Mouse (Mus musculus): ENCODE data around the gene Fgd2. TPM values are rescaled to one million over a fixed set of nuclear protein-coding genes. Genes with fewer than 3 reads are reported as not detected.

Gene Fgd2
- polyA plus RNA-seq, 1 experiment from 2014 or later = 4.9 TPM

DNA sequence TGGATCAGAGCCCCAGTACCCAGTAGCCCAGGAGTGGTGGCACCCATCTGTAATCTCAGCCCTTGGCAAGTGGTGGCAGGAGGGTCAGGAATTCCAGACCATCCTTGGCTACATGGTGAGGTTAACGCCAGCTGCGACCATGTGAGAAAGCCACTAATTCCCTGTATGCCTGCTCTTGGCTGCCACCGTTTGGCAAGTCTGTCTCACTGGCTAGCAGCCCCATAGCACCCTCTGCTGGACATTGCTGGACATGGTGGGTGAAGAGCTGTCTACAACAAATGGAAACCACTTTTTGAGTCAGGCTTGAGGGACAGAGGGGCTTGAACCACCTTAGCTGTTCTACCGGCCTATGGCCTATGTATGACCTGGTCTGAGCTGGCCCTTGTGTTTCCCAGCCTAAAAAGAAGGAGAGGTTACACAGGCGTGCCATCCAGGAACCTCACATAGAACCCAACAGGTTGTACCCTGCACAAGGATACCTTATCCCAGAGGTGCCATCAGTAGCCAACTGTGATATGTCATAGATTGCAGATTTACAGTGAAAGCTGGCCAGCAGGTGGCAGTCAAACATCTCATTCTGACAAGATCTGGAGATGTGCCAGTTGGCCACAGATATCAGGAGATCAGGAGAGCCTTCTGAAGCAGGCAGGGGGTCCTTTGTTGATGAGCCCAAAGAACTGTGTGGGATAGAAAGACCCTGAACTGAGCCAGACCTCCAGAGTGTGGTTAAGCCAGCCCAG lies 10.4 kb downstream of the Fgd2 start:
- no peaks in the 10 kb centered on the region for H3K4me1 ChIP-seq (ENCODE audit: control insufficient read depth, insufficient read depth, low read length)
- peaks cover 6% of the 10 kb centered on the region; the same call in 1 of the 2 replicates for H3K27me3 ChIP-seq (ENCODE audit: control insufficient read depth, insufficient read depth, low read length)
- WGBS = 7% methylated on average over 5 of the region's 5 CpGs
- H3K27ac ChIP-seq (ENCODE audit: low read length) = no peak overlapping the region
- no peaks in the 10 kb centered on the region for H3K36me3 ChIP-seq (ENCODE audit: control insufficient read depth, insufficient read depth)
- H3K9ac ChIP-seq (ENCODE audit: low read length) = no peak overlapping the region
- no peak overlapping the region for H3K4me2 ChIP-seq (ENCODE audit: low read depth, low read length)
- peak; percentile 78 for ATAC-seq (replicated peaks; ENCODE audit: extremely low read depth, insufficient read depth, low FRiP score)
- H3K4me3 ChIP-seq (ENCODE audit: low read length) = no peak overlapping the region
- H3K9me3 ChIP-seq (replicated peaks; ENCODE audit: control insufficient read depth, low read length) = no peaks in the 10 kb centered on the region

DNA sequence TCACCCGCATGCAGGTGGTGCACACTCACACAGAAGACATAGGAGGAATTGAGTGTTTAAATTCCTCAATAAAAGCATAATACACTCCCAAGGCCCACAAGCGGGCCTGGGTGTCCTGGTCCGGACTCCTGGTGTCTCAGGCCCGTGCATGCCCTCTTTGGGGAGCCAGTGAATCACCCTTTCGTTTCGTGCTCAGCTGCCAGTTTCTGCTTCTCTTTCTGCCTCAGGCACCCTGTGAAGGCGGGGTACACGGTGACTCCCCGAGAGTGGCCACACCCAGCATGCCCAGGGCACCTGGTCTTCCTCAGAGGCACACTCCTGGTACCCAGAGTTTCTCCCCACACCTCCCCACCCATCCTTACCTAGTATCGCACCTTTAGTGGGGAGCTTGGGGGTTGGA lies 15.2 kb downstream of the Fgd2 start:
- Histone ChIP-seq H3K27ac (ENCODE audit: low read length) (no peak overlapping the region), H3K4me1 (ENCODE audit: control insufficient read depth, insufficient read depth, low read length) (no peaks in the 10 kb centered on the region), H3K9ac (ENCODE audit: low read length) (no peak overlapping the region), H3K36me3 (ENCODE audit: control insufficient read depth, insufficient read depth) (no peaks in the 10 kb centered on the region), H3K4me3 (ENCODE audit: low read length) (no peak overlapping the region), H3K9me3 (replicated peaks; ENCODE audit: control insufficient read depth, low read length) (no peaks in the 10 kb centered on the region), H3K27me3 (ENCODE audit: control insufficient read depth, insufficient read depth, low read length) (no peaks in the 10 kb centered on the region), H3K4me2 (ENCODE audit: low read depth, low read length) (no peak overlapping the region)
- no peak for ATAC-seq (replicated peaks; ENCODE audit: extremely low read depth, insufficient read depth, low FRiP score)
- WGBS = 79% methylated on average over 10 of the region's 10 CpGs

DNA sequence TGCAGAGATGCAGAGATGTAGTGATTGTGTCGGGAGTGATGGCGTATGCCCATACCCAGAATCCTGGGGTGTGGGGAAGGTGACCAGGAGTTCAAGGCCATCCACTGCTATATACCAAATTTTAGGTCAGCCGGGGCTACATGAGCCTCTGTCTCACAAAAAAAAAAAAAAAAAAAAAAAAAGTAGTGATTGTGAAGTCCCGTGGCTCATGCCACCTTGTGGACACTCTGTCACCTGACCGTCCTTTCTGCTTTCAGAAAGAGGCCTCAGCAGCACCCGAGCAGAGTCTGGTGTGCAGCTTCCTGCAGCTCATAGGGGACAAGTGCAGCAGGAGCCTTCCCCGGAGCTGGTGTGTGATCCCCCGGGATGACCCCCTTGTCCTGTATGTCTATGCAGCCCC lies 17.3 kb downstream of the Fgd2 start:
- Histone ChIP-seq H3K4me3 (ENCODE audit: low read length) (no peak overlapping the region), H3K27me3 (ENCODE audit: control insufficient read depth, insufficient read depth, low read length) (no peaks in the 10 kb centered on the region), H3K9ac (ENCODE audit: low read length) (no peak overlapping the region), H3K4me1 (ENCODE audit: control insufficient read depth, insufficient read depth, low read length) (no peaks in the 10 kb centered on the region), H3K9me3 (replicated peaks; ENCODE audit: control insufficient read depth, low read length) (no peaks in the 10 kb centered on the region), H3K27ac (ENCODE audit: low read length) (no peak overlapping the region), H3K36me3 (ENCODE audit: control insufficient read depth, insufficient read depth) (no peaks in the 10 kb centered on the region), H3K4me2 (ENCODE audit: low read depth, low read length) (no peak overlapping the region)
- ATAC-seq (replicated peaks; ENCODE audit: extremely low read depth, insufficient read depth, low FRiP score) = no peak
- WGBS = 58% methylated on average over 8 of the region's 8 CpGs

DNA sequence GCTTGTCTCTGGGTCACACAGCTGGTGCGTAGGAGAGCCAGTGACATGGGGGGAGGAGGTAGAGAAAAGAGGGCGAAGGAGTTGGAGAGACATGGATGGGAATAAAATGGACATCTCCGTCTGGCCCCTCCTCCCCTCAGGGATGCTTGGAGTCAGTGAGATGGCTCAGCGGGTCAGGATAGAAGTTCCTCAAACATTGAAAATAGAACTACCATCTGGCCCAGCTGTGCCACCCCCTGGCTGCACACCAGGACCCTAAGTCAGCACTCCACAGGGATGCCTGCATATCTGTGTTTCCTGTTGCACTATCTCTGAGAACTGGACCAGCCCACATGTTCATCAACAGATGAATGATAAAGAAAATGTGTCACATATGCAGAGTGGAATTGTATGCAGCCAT lies 19.5 kb downstream of the Fgd2 start:
- Histone ChIP-seq H3K4me3 (ENCODE audit: low read length) (no peak overlapping the region), H3K4me2 (ENCODE audit: low read depth, low read length) (no peak overlapping the region), H3K9me3 (replicated peaks; ENCODE audit: control insufficient read depth, low read length) (no peaks in the 10 kb centered on the region), H3K27me3 (ENCODE audit: control insufficient read depth, insufficient read depth, low read length) (no peaks in the 10 kb centered on the region), H3K4me1 (ENCODE audit: control insufficient read depth, insufficient read depth, low read length) (peaks cover 4% of the 10 kb centered on the region), H3K36me3 (ENCODE audit: control insufficient read depth, insufficient read depth) (no peaks in the 10 kb centered on the region), H3K9ac (ENCODE audit: low read length) (no peak overlapping the region), H3K27ac (ENCODE audit: low read length) (no peak overlapping the region)
- 67% methylated on average over 4 of the region's 4 CpGs for WGBS
- no peak for ATAC-seq (replicated peaks; ENCODE audit: extremely low read depth, insufficient read depth, low FRiP score)

DNA sequence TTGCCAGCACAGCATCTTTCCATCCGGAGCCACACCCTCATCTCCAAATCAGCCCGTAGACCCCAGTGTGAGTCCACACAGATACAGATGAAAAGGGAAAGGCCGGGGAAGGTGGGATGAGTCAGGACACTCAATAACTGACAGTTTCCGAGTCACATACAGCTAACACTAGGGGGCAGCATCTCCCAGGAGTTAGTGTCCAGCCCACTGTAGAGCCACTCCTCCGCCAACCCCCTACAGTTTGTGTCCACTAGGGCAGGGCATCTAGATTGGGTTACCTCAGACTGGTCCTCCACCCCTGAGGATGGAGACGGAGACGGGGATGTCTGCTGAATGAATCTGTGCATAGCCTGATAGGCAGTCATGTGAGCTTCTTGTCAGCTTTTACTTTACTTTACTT lies 20.8 kb downstream of the Fgd2 start:
- ATAC-seq (replicated peaks; ENCODE audit: extremely low read depth, insufficient read depth, low FRiP score) = peak; percentile 75; the same call in 1 of the 2 replicates
- Histone ChIP-seq H3K4me1 (ENCODE audit: control insufficient read depth, insufficient read depth, low read length) (peaks cover 4% of the 10 kb centered on the region), H3K4me3 (ENCODE audit: low read length) (no peak overlapping the region), H3K36me3 (ENCODE audit: control insufficient read depth, insufficient read depth) (no peaks in the 10 kb centered on the region), H3K9ac (ENCODE audit: low read length) (no peak overlapping the region), H3K27me3 (ENCODE audit: control insufficient read depth, insufficient read depth, low read length) (no peaks in the 10 kb centered on the region), H3K9me3 (replicated peaks; ENCODE audit: control insufficient read depth, low read length) (no peaks in the 10 kb centered on the region), H3K27ac (ENCODE audit: low read length) (no peak overlapping the region), H3K4me2 (ENCODE audit: low read depth, low read length) (no peak overlapping the region)
- WGBS = 26% methylated on average over 7 of the region's 7 CpGs

DNA sequence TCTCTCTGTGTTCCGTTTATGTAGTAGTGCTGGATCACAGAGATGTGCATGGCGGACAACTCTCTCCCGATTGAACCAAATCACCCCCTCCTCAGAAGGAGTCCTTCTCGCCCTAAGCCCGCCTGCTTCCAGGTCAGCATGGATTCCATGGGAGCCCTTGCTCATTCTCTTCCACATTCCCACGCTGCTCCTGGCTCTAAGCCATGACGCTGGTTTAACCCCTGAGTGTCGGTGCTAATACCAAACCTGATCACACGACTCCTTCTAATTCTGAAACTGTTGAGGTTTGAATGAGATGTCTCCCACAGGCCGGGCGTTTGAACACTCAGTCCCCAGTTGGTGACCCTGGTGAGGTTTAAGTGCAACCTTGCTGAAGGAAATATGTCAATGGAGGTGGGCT lies 21.7 kb downstream of the Fgd2 start:
- H3K27ac ChIP-seq (ENCODE audit: low read length) = no peak overlapping the region
- H3K27me3 ChIP-seq (ENCODE audit: control insufficient read depth, insufficient read depth, low read length) = no peaks in the 10 kb centered on the region
- no peaks in the 10 kb centered on the region for H3K9me3 ChIP-seq (replicated peaks; ENCODE audit: control insufficient read depth, low read length)
- no peaks in the 10 kb centered on the region for H3K36me3 ChIP-seq (ENCODE audit: control insufficient read depth, insufficient read depth)
- 50% methylated on average over 11 of the region's 11 CpGs for WGBS
- no peak overlapping the region for H3K9ac ChIP-seq (ENCODE audit: low read length)
- peaks cover 4% of the 10 kb centered on the region for H3K4me1 ChIP-seq (ENCODE audit: control insufficient read depth, insufficient read depth, low read length)
- ATAC-seq (replicated peaks; ENCODE audit: extremely low read depth, insufficient read depth, low FRiP score) = no peak
- H3K4me2 ChIP-seq (ENCODE audit: low read depth, low read length) = no peak overlapping the region
- no peak overlapping the region for H3K4me3 ChIP-seq (ENCODE audit: low read length)

DNA sequence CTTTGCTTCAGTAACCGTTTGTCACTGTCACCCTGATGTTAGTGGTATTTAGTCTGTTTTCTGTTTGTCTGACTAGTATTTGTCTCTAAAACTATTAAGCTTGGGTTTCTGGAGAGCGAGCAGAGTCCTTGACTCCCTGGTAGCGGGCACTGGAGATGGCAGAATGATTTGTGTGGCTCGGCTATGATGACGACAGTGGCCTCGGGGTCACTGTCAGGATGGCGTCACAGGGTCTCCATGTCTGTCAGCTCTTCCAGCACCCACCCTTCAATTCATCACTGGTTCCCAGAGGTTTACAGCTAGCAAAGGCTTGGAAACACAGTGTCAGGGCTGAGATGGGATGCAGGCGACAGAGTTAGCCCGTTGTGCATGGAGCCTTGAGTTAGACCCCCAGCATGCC lies 23.2 kb downstream of the Fgd2 start:
- Histone ChIP-seq H3K27ac (ENCODE audit: low read length) (no peak overlapping the region), H3K9me3 (replicated peaks; ENCODE audit: control insufficient read depth, low read length) (no peaks in the 10 kb centered on the region), H3K4me2 (ENCODE audit: low read depth, low read length) (no peak overlapping the region), H3K9ac (ENCODE audit: low read length) (no peak overlapping the region), H3K4me3 (ENCODE audit: low read length) (no peak overlapping the region), H3K27me3 (ENCODE audit: control insufficient read depth, insufficient read depth, low read length) (no peaks in the 10 kb centered on the region), H3K4me1 (ENCODE audit: control insufficient read depth, insufficient read depth, low read length) (peaks cover 4% of the 10 kb centered on the region), H3K36me3 (ENCODE audit: control insufficient read depth, insufficient read depth) (no peaks in the 10 kb centered on the region)
- WGBS = 78% methylated on average over 9 of the region's 9 CpGs
- ATAC-seq (replicated peaks; ENCODE audit: extremely low read depth, insufficient read depth, low FRiP score) = no peak

DNA sequence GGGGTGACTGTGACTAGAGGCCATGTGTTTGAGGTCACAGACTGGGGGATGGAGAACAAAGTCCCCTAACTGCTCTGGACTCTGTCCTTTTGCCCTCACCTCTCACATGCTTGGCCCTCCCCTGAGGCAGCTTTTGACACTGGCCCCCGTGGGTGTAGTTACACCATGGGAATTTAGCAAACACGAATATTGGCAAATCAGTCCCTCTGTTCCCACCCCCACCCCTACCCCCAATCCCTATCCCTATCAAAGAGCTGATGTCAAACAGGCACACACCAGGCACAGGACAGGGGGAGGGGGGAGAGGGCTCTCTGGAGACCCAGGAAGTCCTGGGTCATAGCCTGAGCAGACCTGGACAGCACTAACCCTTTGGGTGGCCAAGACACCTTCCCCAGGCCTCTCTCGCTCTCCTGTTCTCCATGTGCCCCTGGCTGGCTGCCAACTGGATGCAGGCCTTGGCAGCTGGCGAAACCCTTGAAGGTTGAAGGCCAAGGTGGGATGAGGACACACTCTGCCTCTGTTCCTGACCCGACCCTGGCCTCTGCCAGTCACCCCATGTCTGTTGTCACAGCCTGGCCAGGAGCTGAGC lies 24.2 kb downstream of the Fgd2 start:
- Histone ChIP-seq H3K27me3 (ENCODE audit: control insufficient read depth, insufficient read depth, low read length) (no peaks in the 10 kb centered on the region), H3K4me3 (ENCODE audit: low read length) (no peak overlapping the region), H3K27ac (ENCODE audit: low read length) (no peak overlapping the region), H3K9me3 (replicated peaks; ENCODE audit: control insufficient read depth, low read length) (no peaks in the 10 kb centered on the region), H3K36me3 (ENCODE audit: control insufficient read depth, insufficient read depth) (no peaks in the 10 kb centered on the region), H3K9ac (ENCODE audit: low read length) (no peak overlapping the region), H3K4me2 (ENCODE audit: low read depth, low read length) (no peak overlapping the region), H3K4me1 (ENCODE audit: control insufficient read depth, insufficient read depth, low read length) (peaks cover 4% of the 10 kb centered on the region)
- ATAC-seq (replicated peaks; ENCODE audit: extremely low read depth, insufficient read depth, low FRiP score) = no peak
- WGBS = 33% methylated on average over 5 of the region's 5 CpGs

DNA sequence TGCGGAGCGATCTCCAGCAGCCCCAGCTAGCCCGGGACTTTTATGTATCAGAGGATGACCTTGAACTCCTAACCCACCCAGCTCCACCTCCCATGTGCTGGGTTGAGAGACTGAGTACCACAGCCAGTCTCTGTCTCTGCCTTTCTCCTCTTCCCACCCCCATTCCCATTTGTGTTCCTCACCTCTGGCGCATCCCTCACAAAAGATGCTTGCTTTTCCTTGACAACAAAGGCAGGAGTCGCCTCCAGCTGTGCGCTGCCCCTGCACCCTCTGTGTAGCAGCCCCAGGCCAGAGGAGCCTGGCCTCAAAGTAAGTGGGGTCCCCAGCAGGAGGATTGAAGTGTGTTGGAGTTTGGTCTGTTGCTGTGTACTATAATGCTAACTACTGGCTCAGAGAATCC lies 25.0 kb downstream of the Fgd2 start:
- no peaks in the 10 kb centered on the region for H3K36me3 ChIP-seq (ENCODE audit: control insufficient read depth, insufficient read depth)
- H3K27me3 ChIP-seq (ENCODE audit: control insufficient read depth, insufficient read depth, low read length) = no peaks in the 10 kb centered on the region
- no peak for ATAC-seq (replicated peaks; ENCODE audit: extremely low read depth, insufficient read depth, low FRiP score)
- H3K9ac ChIP-seq (ENCODE audit: low read length) = no peak overlapping the region
- no peak overlapping the region for H3K27ac ChIP-seq (ENCODE audit: low read length)
- peaks cover 4% of the 10 kb centered on the region for H3K4me1 ChIP-seq (ENCODE audit: control insufficient read depth, insufficient read depth, low read length)
- no peaks in the 10 kb centered on the region for H3K9me3 ChIP-seq (replicated peaks; ENCODE audit: control insufficient read depth, low read length)
- no peak overlapping the region for H3K4me3 ChIP-seq (ENCODE audit: low read length)
- WGBS = 55% methylated on average over 6 of the region's 6 CpGs
- no peak overlapping the region for H3K4me2 ChIP-seq (ENCODE audit: low read depth, low read length)
